Mouse (Mus musculus): ENCODE results near the gene Gm9195. TPM values are rescaled to one million over a fixed set of nuclear protein-coding genes. Genes with fewer than 3 reads are reported as not detected.

Gm9195 gene
- polyA plus RNA-seq, 1 experiment from 2014 or later: not detected

- Histone ChIP-seq H3K36me3 (no peaks in the 10 kb centered on the region), H3K27me3 (no peaks in the 10 kb centered on the region), H3K4me3 (replicated peaks) (no peak overlapping the region), H3K9ac (no peak overlapping the region), H3K9me3 (replicated peaks) (no peaks in the 10 kb centered on the region), H3K4me2 (no peak overlapping the region), H3K4me1 (replicated peaks) (no peaks in the 10 kb centered on the region), H3K27ac (no peak overlapping the region)
- no peak for DNase-seq
- 71% methylated on average over 6 of the region's 6 CpGs for WGBS (ENCODE audit: insufficient replicate concordance)
- ATAC-seq (ENCODE audit: low read depth): no peak
Observed at GRCm38 (mm10) chr14:72440436-72440835, 51.2 kb downstream of the Gm9195 start.

GRCm38 (mm10) chr14:72438976-72439375, 52.7 kb downstream of the Gm9195 start:
- Histone ChIP-seq H3K4me3 (replicated peaks) (no peak overlapping the region), H3K9ac (no peak overlapping the region), H3K27ac (no peak overlapping the region), H3K4me2 (no peak overlapping the region), H3K27me3 (no peaks in the 10 kb centered on the region), H3K4me1 (replicated peaks) (no peaks in the 10 kb centered on the region), H3K36me3 (no peaks in the 10 kb centered on the region), H3K9me3 (replicated peaks) (no peaks in the 10 kb centered on the region)
- WGBS (ENCODE audit: insufficient replicate concordance): 60% methylated on average over 1 of the region's 1 CpGs
- DNase-seq (no peak), ATAC-seq (ENCODE audit: low read depth) (no peak)

- H3K4me3 ChIP-seq (replicated peaks): no peak overlapping the region
- ATAC-seq (ENCODE audit: low read depth): no peak
- no peaks in the 10 kb centered on the region for H3K4me1 ChIP-seq (replicated peaks)
- no peak overlapping the region for H3K9ac ChIP-seq
- WGBS (ENCODE audit: insufficient replicate concordance): 43% methylated on average over 1 of the region's 1 CpGs
- H3K4me2 ChIP-seq: no peak overlapping the region
- H3K27me3 ChIP-seq: no peaks in the 10 kb centered on the region
- no peaks in the 10 kb centered on the region for H3K9me3 ChIP-seq (replicated peaks)
- H3K27ac ChIP-seq: no peak overlapping the region
- DNase-seq: no peak
- no peaks in the 10 kb centered on the region for H3K36me3 ChIP-seq
Observed at GRCm38 (mm10) chr14:72389696-72390095, 101.9 kb downstream of the Gm9195 start.

GRCm38 (mm10) chr14:72389288-72389687, 102.3 kb downstream of the Gm9195 start:
- H3K36me3 ChIP-seq: no peaks in the 10 kb centered on the region
- H3K9me3 ChIP-seq (replicated peaks): no peaks in the 10 kb centered on the region
- no peak overlapping the region for H3K9ac ChIP-seq
- WGBS (ENCODE audit: insufficient replicate concordance): 62% methylated on average over 4 of the region's 4 CpGs
- H3K27ac ChIP-seq: no peak overlapping the region
- H3K4me2 ChIP-seq: no peak overlapping the region
- no peaks in the 10 kb centered on the region for H3K27me3 ChIP-seq
- no peak for ATAC-seq (ENCODE audit: low read depth)
- H3K4me3 ChIP-seq (replicated peaks): no peak overlapping the region
- H3K4me1 ChIP-seq (replicated peaks): no peaks in the 10 kb centered on the region
- DNase-seq: no peak

- ATAC-seq (ENCODE audit: low read depth) (no peak), DNase-seq (no peak)
- Histone ChIP-seq H3K4me1 (replicated peaks) (no peaks in the 10 kb centered on the region), H3K27ac (no peak overlapping the region), H3K9ac (no peak overlapping the region), H3K4me3 (replicated peaks) (no peak overlapping the region), H3K4me2 (no peak overlapping the region), H3K9me3 (replicated peaks) (no peaks in the 10 kb centered on the region), H3K27me3 (no peaks in the 10 kb centered on the region), H3K36me3 (no peaks in the 10 kb centered on the region)
- WGBS (ENCODE audit: insufficient replicate concordance): 5% methylated on average over 2 of the region's 2 CpGs
Observed at GRCm38 (mm10) chr14:72377224-72377623, 114.4 kb downstream of the Gm9195 start.

Other genes starting within 250 kb of the Gm9195 start
- gene Fndc3a, start 218.2 kb upstream of the Gm9195 start, polyA plus RNA-seq (2015; fragmentation: Nextera tagmentation; extraction: Ambion mirVana): 9.9 and 11.1 TPM in 2 replicates

All from liver, embryonic 13.5 days (tissue).